Mouse (Mus musculus): ENCODE results near the gene Akt1s1.
A peak's percentile ranks its signal among the peaks of the same experiment; 100 is the strongest.

The Akt1s1 gene

GRCm38 (mm10) chr7:44826771-44827170 lies 22.0 kb upstream of the Akt1s1 start:
- no peak for DNase-seq (ENCODE audit: low spot score)

- no peak for DNase-seq (ENCODE audit: low spot score)
These were observed 20.1 kb upstream of the Akt1s1 start for GRCm38 (mm10) chr7:44828706-44829105.

GRCm38 (mm10) chr7:44832763-44833162 lies 16.0 kb upstream of the Akt1s1 start:
- no peak for DNase-seq (ENCODE audit: low spot score)

- no peak for DNase-seq (ENCODE audit: low spot score)
These were observed 13.3 kb upstream of the Akt1s1 start for GRCm38 (mm10) chr7:44835373-44836015.

- DNase-seq (ENCODE audit: low spot score) = no peak
These were observed 12.8 kb upstream of the Akt1s1 start for GRCm38 (mm10) chr7:44836016-44836404.

GRCm38 (mm10) chr7:44836423-44837053 lies 12.3 kb upstream of the Akt1s1 start:
- no peak for DNase-seq (ENCODE audit: low spot score)

GRCm38 (mm10) chr7:44838073-44838472 lies 10.7 kb upstream of the Akt1s1 start:
- DNase-seq (ENCODE audit: low spot score) = no peak

- DNase-seq (ENCODE audit: low spot score) = no peak
These were observed 9.7 kb upstream of the Akt1s1 start for GRCm38 (mm10) chr7:44839171-44839490.

- DNase-seq (ENCODE audit: low spot score) = peak; percentile 34
These were observed 9.2 kb upstream of the Akt1s1 start for GRCm38 (mm10) chr7:44839491-44840191.

GRCm38 (mm10) chr7:44840426-44840825 lies 8.4 kb upstream of the Akt1s1 start:
- no peak for DNase-seq (ENCODE audit: low spot score)

GRCm38 (mm10) chr7:44841825-44842463 lies 6.8 kb upstream of the Akt1s1 start:
- no peak for DNase-seq (ENCODE audit: low spot score)

- DNase-seq (ENCODE audit: low spot score) = no peak
These were observed 3.8 kb upstream of the Akt1s1 start for GRCm38 (mm10) chr7:44845006-44845405.

- no peak for DNase-seq (ENCODE audit: low spot score)
These were observed 2.0 kb upstream of the Akt1s1 start for GRCm38 (mm10) chr7:44846804-44847203.

- no peak for DNase-seq (ENCODE audit: low spot score)
These were observed 1.0 kb upstream of the Akt1s1 start for GRCm38 (mm10) chr7:44847772-44848171.

GRCm38 (mm10) chr7:44849416-44850111 lies 773 bp downstream of the Akt1s1 start:
- DNase-seq (ENCODE audit: low spot score) = peak; percentile 91

- DNase-seq (ENCODE audit: low spot score) = peak; percentile 79
These were observed 1.4 kb downstream of the Akt1s1 start for GRCm38 (mm10) chr7:44850146-44850545.

- DNase-seq (ENCODE audit: low spot score) = no peak
These were observed 2.2 kb downstream of the Akt1s1 start for GRCm38 (mm10) chr7:44850789-44851624.

- DNase-seq (ENCODE audit: low spot score) = no peak
These were observed 2.9 kb downstream of the Akt1s1 start for GRCm38 (mm10) chr7:44851625-44852234.

- DNase-seq (ENCODE audit: low spot score) = no peak
These were observed 3.7 kb downstream of the Akt1s1 start for GRCm38 (mm10) chr7:44852259-44853027.

- DNase-seq (ENCODE audit: low spot score) = no peak
These were observed 4.3 kb downstream of the Akt1s1 start for GRCm38 (mm10) chr7:44853065-44853464.

Data from urinary bladder, postnatal 14 days (tissue).